Mouse (Mus musculus): Measurements from ENCODE around the gene Golga5. TPM values are rescaled to one million over a fixed set of nuclear protein-coding genes. Genes with fewer than 3 reads are reported as not detected.
A peak's percentile ranks its signal among the peaks of the same experiment; 100 is the strongest.

The Golga5 gene
- polyA plus RNA-seq, 1 experiment from 2014 or later: 39.3 TPM

GRCm38 (mm10) chr12:102440551-102440950 is 28.4 kb upstream of the Golga5 start:
- no peak overlapping the region for H3K4me2 ChIP-seq (replicated peaks; ENCODE audit: low read depth, low read length)
- no peak overlapping the region for H3K27ac ChIP-seq (ENCODE audit: low read depth, low read length)
- no peak for ATAC-seq (ENCODE audit: low FRiP score, low TSS enrichment)
- no peaks in the 10 kb centered on the region for H3K27me3 ChIP-seq (ENCODE audit: control insufficient read depth, insufficient read depth, low read length)
- 88% methylated on average over 7 of the region's 7 CpGs for WGBS
- H3K9me3 ChIP-seq (ENCODE audit: control insufficient read depth, low read length): no peaks in the 10 kb centered on the region
- H3K36me3 ChIP-seq (ENCODE audit: control insufficient read depth, insufficient read depth, low read length): no peaks in the 10 kb centered on the region
- H3K4me1 ChIP-seq (ENCODE audit: control insufficient read depth, insufficient read depth, low read length): peaks cover 11% of the 10 kb centered on the region
- H3K4me3 ChIP-seq (ENCODE audit: low read length): no peak overlapping the region
- H3K9ac ChIP-seq (ENCODE audit: low read depth, low read length): no peak overlapping the region

DNA sequence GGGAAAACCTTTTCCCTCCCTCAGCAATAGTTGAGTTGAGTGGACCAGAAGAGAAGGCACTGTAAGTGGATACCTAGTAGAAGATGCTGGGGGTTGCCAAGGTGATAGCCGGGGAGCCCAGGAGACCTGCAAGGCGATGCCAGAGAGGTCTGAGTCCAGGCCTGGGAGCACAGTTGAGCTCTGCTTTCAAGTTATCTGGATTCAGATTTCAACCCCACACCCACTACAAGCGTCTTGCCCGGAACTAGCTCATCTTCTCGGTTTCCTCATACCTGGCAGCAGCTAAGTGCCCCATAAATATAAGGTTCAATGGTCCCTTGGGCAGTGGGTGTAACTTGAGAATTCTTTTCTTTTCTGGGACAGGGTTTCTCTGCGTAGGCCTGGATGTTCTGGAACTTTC is 27.8 kb upstream of the Golga5 start:
- WGBS: 43% methylated on average over 6 of the region's 6 CpGs
- no peak overlapping the region for H3K4me3 ChIP-seq (ENCODE audit: low read length)
- H3K9me3 ChIP-seq (ENCODE audit: control insufficient read depth, low read length): no peaks in the 10 kb centered on the region
- H3K27ac ChIP-seq (ENCODE audit: low read depth, low read length): 0 out of 2 replicates have a peak overlapping the region, but pooled peaks have one; percentile 11
- peaks cover 11% of the 10 kb centered on the region for H3K4me1 ChIP-seq (ENCODE audit: control insufficient read depth, insufficient read depth, low read length)
- no peak for ATAC-seq (ENCODE audit: low FRiP score, low TSS enrichment)
- no peaks in the 10 kb centered on the region for H3K27me3 ChIP-seq (ENCODE audit: control insufficient read depth, insufficient read depth, low read length)
- H3K4me2 ChIP-seq (replicated peaks; ENCODE audit: low read depth, low read length): no peak overlapping the region
- H3K9ac ChIP-seq (ENCODE audit: low read depth, low read length): no peak overlapping the region
- no peaks in the 10 kb centered on the region for H3K36me3 ChIP-seq (ENCODE audit: control insufficient read depth, insufficient read depth, low read length)

- H3K9ac ChIP-seq (ENCODE audit: low read depth, low read length): no peak overlapping the region
- no peaks in the 10 kb centered on the region for H3K36me3 ChIP-seq (ENCODE audit: control insufficient read depth, insufficient read depth, low read length)
- peaks cover 11% of the 10 kb centered on the region for H3K4me1 ChIP-seq (ENCODE audit: control insufficient read depth, insufficient read depth, low read length)
- no peak overlapping the region for H3K27ac ChIP-seq (ENCODE audit: low read depth, low read length)
- H3K4me2 ChIP-seq (replicated peaks; ENCODE audit: low read depth, low read length): no peak overlapping the region
- no peaks in the 10 kb centered on the region for H3K27me3 ChIP-seq (ENCODE audit: control insufficient read depth, insufficient read depth, low read length)
- no peak overlapping the region for H3K4me3 ChIP-seq (ENCODE audit: low read length)
- no peaks in the 10 kb centered on the region for H3K9me3 ChIP-seq (ENCODE audit: control insufficient read depth, low read length)
- no peak for ATAC-seq (ENCODE audit: low FRiP score, low TSS enrichment)
- WGBS: 86% methylated on average over 15 of the region's 15 CpGs
Observed at GRCm38 (mm10) chr12:102442639-102443038, 26.3 kb upstream of the Golga5 start.

GRCm38 (mm10) chr12:102443676-102444075 is 25.3 kb upstream of the Golga5 start:
- 84% methylated on average over 5 of the region's 5 CpGs for WGBS
- Histone ChIP-seq H3K9me3 (ENCODE audit: control insufficient read depth, low read length) (no peaks in the 10 kb centered on the region), H3K9ac (ENCODE audit: low read depth, low read length) (no peak overlapping the region), H3K27ac (ENCODE audit: low read depth, low read length) (no peak overlapping the region), H3K4me1 (ENCODE audit: control insufficient read depth, insufficient read depth, low read length) (peaks cover 10% of the 10 kb centered on the region), H3K4me2 (replicated peaks; ENCODE audit: low read depth, low read length) (no peak overlapping the region), H3K27me3 (ENCODE audit: control insufficient read depth, insufficient read depth, low read length) (no peaks in the 10 kb centered on the region), H3K4me3 (ENCODE audit: low read length) (no peak overlapping the region), H3K36me3 (ENCODE audit: control insufficient read depth, insufficient read depth, low read length) (no peaks in the 10 kb centered on the region)
- no peak for ATAC-seq (ENCODE audit: low FRiP score, low TSS enrichment)

DNA sequence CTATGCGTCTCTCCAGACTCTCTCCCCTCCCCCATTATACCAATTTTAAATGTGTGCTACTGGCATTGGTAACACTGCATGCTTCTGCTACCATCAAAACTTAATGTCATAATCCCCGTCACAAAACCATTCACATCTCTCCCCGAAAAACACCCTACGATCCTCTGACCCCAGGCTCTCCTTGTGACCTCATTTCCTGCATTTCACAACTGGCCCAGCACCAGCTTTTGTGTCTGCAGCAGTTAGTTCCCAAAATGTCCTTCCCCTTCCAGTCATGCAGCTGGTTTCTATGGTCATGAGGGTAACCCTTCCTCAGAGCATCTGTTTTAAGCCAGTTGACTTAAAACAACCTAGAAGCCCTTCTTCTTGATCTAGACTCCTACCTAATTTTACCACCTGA is 23.5 kb upstream of the Golga5 start:
- Histone ChIP-seq H3K4me2 (replicated peaks; ENCODE audit: low read depth, low read length) (no peak overlapping the region), H3K9me3 (ENCODE audit: control insufficient read depth, low read length) (no peaks in the 10 kb centered on the region), H3K36me3 (ENCODE audit: control insufficient read depth, insufficient read depth, low read length) (no peaks in the 10 kb centered on the region), H3K4me1 (ENCODE audit: control insufficient read depth, insufficient read depth, low read length) (no peaks in the 10 kb centered on the region), H3K27me3 (ENCODE audit: control insufficient read depth, insufficient read depth, low read length) (no peaks in the 10 kb centered on the region), H3K4me3 (ENCODE audit: low read length) (no peak overlapping the region), H3K9ac (ENCODE audit: low read depth, low read length) (no peak overlapping the region), H3K27ac (ENCODE audit: low read depth, low read length) (no peak overlapping the region)
- ATAC-seq (ENCODE audit: low FRiP score, low TSS enrichment): no peak
- 75% methylated on average over 4 of the region's 4 CpGs for WGBS

DNA sequence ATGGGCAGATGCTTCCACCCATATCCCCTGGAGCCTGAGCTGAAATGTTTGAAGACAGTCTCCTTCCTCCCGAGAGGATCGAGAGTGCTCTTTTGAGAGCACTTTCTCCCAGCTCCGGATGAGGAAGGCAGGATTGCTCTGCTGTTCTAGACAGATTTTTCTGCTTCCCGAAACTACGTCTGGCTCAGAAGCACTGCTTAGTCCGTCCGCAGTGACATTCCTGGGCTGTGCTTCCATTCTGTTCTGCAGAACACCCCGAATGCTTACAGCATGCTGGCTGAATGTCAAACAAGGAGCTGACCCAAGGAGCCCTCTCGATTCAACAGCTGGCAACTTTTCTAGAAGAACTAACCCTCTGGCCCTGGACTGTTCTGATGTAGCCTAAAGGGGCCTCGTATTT is 18.5 kb upstream of the Golga5 start:
- Histone ChIP-seq H3K9me3 (ENCODE audit: control insufficient read depth, low read length) (no peaks in the 10 kb centered on the region), H3K36me3 (ENCODE audit: control insufficient read depth, insufficient read depth, low read length) (no peaks in the 10 kb centered on the region), H3K27me3 (ENCODE audit: control insufficient read depth, insufficient read depth, low read length) (no peaks in the 10 kb centered on the region), H3K4me2 (replicated peaks; ENCODE audit: low read depth, low read length) (no peak overlapping the region), H3K4me3 (ENCODE audit: low read length) (no peak overlapping the region), H3K4me1 (ENCODE audit: control insufficient read depth, insufficient read depth, low read length) (no peaks in the 10 kb centered on the region), H3K27ac (ENCODE audit: low read depth, low read length) (no peak overlapping the region), H3K9ac (ENCODE audit: low read depth, low read length) (0 out of 2 replicates have a peak overlapping the region, but pooled peaks have one; percentile 4)
- no peak for ATAC-seq (ENCODE audit: low FRiP score, low TSS enrichment)
- 68% methylated on average over 10 of the region's 10 CpGs for WGBS

- Histone ChIP-seq H3K9ac (ENCODE audit: low read depth, low read length) (no peak overlapping the region), H3K4me1 (ENCODE audit: control insufficient read depth, insufficient read depth, low read length) (no peaks in the 10 kb centered on the region), H3K4me2 (replicated peaks; ENCODE audit: low read depth, low read length) (no peak overlapping the region), H3K9me3 (ENCODE audit: control insufficient read depth, low read length) (no peaks in the 10 kb centered on the region), H3K36me3 (ENCODE audit: control insufficient read depth, insufficient read depth, low read length) (no peaks in the 10 kb centered on the region), H3K27me3 (ENCODE audit: control insufficient read depth, insufficient read depth, low read length) (no peaks in the 10 kb centered on the region), H3K27ac (ENCODE audit: low read depth, low read length) (no peak overlapping the region), H3K4me3 (ENCODE audit: low read length) (no peak overlapping the region)
- WGBS: 78% methylated on average over 8 of the region's 8 CpGs
- ATAC-seq (ENCODE audit: low FRiP score, low TSS enrichment): no peak
Observed at GRCm38 (mm10) chr12:102451126-102451851, 17.6 kb upstream of the Golga5 start.

DNA sequence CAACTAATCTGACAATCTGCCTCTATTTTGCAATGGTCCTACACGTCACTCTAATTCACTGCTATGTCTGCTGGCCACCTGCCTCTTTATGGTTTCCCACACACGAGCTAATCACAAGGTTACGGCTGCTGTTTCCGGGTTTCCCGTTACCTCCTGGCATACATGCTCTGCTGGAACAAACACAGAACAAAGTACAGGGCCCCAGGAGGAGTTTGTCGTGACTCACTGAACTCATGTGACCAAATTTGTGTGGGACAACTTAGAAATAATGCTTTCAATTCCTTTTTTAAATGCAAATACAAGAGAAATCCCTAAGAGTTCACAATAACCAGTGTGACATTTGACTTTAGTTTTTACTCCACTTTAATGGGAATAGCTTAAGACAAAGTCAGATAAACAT is 15.4 kb upstream of the Golga5 start:
- WGBS: 20% methylated on average over 6 of the region's 6 CpGs
- no peaks in the 10 kb centered on the region for H3K36me3 ChIP-seq (ENCODE audit: control insufficient read depth, insufficient read depth, low read length)
- H3K9me3 ChIP-seq (ENCODE audit: control insufficient read depth, low read length): no peaks in the 10 kb centered on the region
- no peak overlapping the region for H3K9ac ChIP-seq (ENCODE audit: low read depth, low read length)
- ATAC-seq (ENCODE audit: low FRiP score, low TSS enrichment): no peak
- no peak overlapping the region for H3K27ac ChIP-seq (ENCODE audit: low read depth, low read length)
- H3K4me3 ChIP-seq (ENCODE audit: low read length): no peak overlapping the region
- no peaks in the 10 kb centered on the region for H3K27me3 ChIP-seq (ENCODE audit: control insufficient read depth, insufficient read depth, low read length)
- H3K4me2 ChIP-seq (replicated peaks; ENCODE audit: low read depth, low read length): no peak overlapping the region
- H3K4me1 ChIP-seq (ENCODE audit: control insufficient read depth, insufficient read depth, low read length): no peaks in the 10 kb centered on the region

DNA sequence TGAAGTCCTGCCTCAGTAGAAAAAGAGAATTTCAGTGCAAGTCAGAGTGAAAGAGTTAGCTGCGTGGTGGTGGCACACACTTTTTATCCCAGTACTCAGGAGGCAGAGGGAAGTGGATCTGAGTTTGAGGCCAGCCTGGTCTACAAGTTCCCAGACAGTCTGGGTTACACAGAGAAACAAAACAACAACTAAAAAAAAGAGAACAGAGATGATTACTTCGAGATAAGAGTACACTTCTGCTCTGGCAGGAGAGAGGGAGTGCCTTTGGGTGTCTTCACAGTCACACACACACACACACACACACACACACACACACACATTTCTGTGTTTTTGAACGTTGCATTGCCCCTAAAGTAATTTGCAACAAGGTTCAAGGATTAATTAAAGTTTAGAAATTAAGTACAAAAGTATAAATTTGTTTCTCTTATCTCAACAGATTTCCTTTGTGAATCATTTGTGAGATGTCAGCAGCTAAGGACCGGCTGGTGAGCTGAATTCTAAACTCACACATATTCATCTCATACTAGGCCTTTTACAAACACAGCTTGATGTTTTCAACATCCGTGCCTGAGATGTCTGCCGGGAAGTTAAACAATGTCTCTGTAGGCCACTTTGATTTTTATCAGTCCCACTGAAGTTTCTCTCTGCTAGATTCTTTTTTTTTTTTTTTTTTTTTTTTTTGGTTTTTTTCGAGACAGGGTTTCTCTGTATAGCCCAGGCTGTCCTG is 12.3 kb upstream of the Golga5 start:
- no peak for ATAC-seq (ENCODE audit: low FRiP score, low TSS enrichment)
- Histone ChIP-seq H3K36me3 (ENCODE audit: control insufficient read depth, insufficient read depth, low read length) (no peaks in the 10 kb centered on the region), H3K27me3 (ENCODE audit: control insufficient read depth, insufficient read depth, low read length) (no peaks in the 10 kb centered on the region), H3K4me2 (replicated peaks; ENCODE audit: low read depth, low read length) (no peak overlapping the region), H3K4me3 (ENCODE audit: low read length) (no peak overlapping the region), H3K9ac (ENCODE audit: low read depth, low read length) (no peak overlapping the region), H3K27ac (ENCODE audit: low read depth, low read length) (no peak overlapping the region), H3K9me3 (ENCODE audit: control insufficient read depth, low read length) (no peaks in the 10 kb centered on the region), H3K4me1 (ENCODE audit: control insufficient read depth, insufficient read depth, low read length) (no peaks in the 10 kb centered on the region)
- 74% methylated on average over 7 of the region's 7 CpGs for WGBS
